Mouse (Mus musculus): ENCODE results near the gene Kcnk13. TPM values are rescaled to one million over a fixed set of nuclear protein-coding genes. Genes with fewer than 3 reads are reported as not detected.

The Kcnk13 gene
- total RNA-seq, 2 experiments from 2014 or later, result 0.07 TPM; not detected in 1

- DNase-seq (ENCODE audit: low spot score), result no peak
Measured at GRCm38 (mm10) chr12:100089265-100089664, 125.0 kb downstream of the Kcnk13 start.

GRCm38 (mm10) chr12:100090750-100091149, 126.5 kb downstream of the Kcnk13 start:
- no peak for DNase-seq (ENCODE audit: low spot score)

DNA sequence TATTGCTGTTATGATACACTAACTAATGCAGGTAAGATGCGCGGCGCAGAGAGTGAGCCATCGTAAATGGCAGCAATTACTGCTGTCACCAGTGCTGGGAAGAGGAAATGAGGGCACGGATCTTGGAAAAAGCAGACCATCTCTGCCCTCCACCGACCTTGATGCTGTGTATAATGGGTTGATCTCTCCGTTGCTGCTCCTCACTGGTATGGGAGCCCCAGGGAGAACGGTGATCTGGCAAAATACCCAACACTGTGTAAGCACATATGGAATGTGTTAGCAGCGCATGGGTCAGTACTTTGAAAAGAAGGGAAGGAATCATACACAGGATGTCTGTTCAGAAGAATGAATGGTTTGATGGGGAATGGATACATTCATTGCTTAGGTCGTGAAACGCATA, 128.7 kb downstream of the Kcnk13 start:
- no peak for DNase-seq (ENCODE audit: low spot score)

DNA sequence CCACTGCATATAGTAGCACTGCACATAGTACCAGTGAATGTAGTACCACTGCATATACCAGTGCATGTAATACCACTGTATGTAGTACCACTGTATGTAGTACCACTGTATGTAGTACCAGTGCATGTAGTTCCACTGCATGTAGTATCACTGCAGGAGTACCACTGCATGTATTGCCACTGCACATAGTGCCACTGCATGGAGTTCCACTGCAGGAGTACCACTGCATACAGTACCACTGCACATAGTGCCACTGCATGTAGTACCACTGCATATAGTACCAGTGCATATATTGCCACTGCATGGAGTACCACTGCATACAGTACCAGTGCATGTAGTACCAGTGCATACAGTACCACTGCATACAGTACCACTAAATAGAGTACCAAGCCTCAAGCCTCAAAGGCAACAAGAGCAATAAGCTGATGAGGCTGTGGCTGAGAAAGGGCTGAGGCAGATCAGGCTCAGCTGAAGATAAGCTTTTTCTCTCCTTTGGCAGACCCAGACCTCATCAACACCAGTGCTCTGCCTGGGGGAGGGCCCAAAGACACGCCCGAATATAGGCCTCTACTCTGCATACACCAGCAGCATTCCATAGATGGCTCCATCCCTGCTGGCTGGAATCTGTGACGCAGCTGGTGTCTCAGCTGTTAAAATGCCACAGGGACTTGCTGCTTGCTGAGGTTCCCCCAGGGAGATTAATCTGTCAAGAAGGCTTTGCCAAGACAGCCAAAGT, 135.8 kb downstream of the Kcnk13 start:
- no peak for DNase-seq (ENCODE audit: low spot score)

DNA sequence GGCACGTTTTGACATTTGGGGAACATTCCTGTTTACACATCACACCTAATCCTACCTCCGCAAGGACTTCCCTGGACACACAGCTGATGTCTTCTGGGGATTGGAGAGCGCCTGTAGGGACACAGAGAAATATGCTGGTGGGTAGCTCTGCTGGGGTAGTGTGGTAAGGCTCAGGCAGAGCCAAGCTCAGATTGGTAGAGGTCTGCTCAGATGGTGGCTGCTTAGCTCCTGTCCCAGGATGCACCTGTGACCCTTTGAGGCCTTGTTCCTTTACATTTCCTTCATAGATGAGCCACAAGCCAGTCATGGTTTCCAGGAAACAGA, 136.4 kb downstream of the Kcnk13 start:
- DNase-seq (ENCODE audit: low spot score), result no peak

DNA sequence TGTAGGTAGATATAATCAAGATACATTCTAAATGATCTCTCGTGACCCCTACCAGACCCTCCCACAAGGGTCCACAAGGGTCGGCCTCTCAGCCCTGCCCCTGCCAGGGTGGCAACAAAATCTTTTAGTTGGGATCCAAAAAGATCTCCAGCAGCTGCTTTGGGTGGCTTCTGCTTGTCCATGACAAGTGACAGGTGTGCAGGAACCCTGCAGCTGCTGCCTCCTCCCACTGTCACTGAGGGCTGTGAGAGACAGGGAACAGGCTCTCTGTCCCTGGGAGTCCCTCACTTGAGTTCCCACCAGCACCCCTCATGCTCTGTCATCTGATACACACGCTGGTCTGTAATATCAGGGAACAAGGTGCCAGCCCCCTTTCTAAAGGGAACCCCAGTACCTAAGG, 137.4 kb downstream of the Kcnk13 start:
- no peak for DNase-seq (ENCODE audit: low spot score)

DNA sequence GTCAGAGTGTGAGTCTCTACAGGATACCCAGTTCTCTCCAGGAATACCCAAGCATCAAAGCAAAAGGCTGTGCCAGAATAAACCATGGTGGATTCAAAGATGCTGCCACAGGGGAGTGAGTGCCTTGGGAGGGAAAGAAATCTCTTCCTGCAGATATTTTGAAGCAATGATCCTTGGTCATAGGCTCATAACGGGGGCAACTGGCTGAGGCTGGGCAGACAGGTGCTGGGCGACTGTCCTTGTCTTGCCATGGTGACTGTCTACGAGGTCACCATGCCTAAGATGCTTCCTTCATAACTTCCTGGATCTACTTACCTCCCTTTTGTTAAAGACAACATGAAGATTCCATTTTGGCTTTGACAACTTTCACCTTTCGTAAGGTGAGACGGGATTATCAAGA, 140.2 kb downstream of the Kcnk13 start:
- DNase-seq (ENCODE audit: low spot score), result no peak

DNA sequence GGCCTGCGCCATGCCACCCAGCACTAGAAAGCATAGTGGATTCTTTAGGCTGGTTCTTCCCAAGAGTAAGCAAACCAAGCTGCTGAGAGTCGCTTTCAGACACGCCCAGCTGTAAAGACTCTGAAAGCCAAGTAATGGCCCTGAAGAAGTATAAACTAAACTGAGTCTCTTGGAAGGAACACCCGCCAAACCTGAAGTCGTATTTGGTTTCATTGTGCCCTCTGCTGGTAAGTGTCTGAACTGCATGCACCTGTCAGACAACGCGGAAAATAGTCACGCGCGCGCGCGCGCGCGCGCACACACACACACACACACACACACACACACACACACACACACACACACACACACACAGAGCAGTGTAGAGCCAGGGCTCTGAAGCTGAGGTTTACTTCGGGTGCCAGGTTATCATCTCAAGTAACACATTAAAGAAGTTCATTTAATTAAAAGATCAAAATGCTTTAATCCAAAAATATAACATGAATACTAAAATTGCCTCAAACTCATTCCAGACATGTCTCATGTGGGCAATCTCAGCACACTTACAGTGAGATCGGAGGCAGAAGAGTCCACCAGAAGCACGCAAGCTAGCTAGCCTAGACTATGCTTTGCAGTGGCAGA, 142.1 kb downstream of the Kcnk13 start:
- peak; percentile 80 for DNase-seq (ENCODE audit: low spot score)

DNA sequence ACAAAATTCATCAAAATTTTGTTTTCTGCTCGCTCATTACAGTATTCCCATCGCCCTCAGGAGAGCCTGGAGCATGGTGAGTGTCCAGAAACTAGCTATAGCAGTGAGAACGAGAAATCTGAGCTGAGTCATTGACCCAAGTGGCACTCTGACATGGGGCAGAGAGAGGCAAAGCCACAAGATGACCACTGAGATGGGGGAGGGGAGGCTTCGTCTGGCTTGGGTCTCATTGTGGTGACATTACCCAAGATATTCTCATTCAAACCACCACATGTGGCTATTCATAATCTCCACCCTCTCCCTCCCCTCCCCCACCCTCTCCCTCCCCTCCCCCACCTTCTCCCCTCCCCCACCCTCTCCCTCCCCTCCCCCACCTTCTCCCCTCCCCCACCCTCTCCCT, 143.1 kb downstream of the Kcnk13 start:
- DNase-seq (ENCODE audit: low spot score), result no peak

- peak; percentile 81 for DNase-seq (ENCODE audit: low spot score)
Measured at GRCm38 (mm10) chr12:100109986-100110696, 145.8 kb downstream of the Kcnk13 start, which contains the start of gene Psmc1. Gene Psmc1, plus strand, starts transcription at chr12:100110154.

Small RNAs within 50 kb of the gene (microRNA-seq; reads per million reads assigned to microRNA genes)
- not detected for gene Gm23291

Other genes with a start within 250 kb of the Kcnk13 start
- gene Efcab11, start 80.1 kb upstream of the Kcnk13 start, total RNA-seq (2021), result not detected
- gene Tdp1, start 80.0 kb upstream of the Kcnk13 start, total RNA-seq (2021), result 1 to 10 TPM; 4.5 to 4.7 TPM
- gene Psmc1, start 145.7 kb downstream of the Kcnk13 start, total RNA-seq (2021), result 100 to 1,000 TPM; 140 to 164 TPM
- gene Nrde2, start 195.2 kb downstream of the Kcnk13 start, total RNA-seq (2021), result 1 to 10 TPM; 7.5 to 7.8 TPM
- gene Calm1, start 234.9 kb downstream of the Kcnk13 start, total RNA-seq (2021), result 100 to 1,000 TPM; 568 to 588 TPM